Mouse (Mus musculus) olfactory bulb, adult 2 months (tissue): ENCODE results near the gene Il33.

Source experiments
- CTCF ChIP-seq: fragments of 200-500 bp; IDR thresholded peaks from 2 replicates; pipeline ENCODE4 v1.5.1; 2012; ENCODE audit warnings: low read depth, mild to moderate bottlenecking, low read length, moderate library complexity; ENCODE audit not compliant: insufficient read depth
- POLR2A ChIP-seq: fragments of 200-500 bp; IDR thresholded peaks from 2 replicates; pipeline ENCODE4 v1.6.1; 2012; ENCODE audit warnings: mild to moderate bottlenecking, low read depth, low read length, moderate library complexity; ENCODE audit not compliant: insufficient read depth

DNA sequence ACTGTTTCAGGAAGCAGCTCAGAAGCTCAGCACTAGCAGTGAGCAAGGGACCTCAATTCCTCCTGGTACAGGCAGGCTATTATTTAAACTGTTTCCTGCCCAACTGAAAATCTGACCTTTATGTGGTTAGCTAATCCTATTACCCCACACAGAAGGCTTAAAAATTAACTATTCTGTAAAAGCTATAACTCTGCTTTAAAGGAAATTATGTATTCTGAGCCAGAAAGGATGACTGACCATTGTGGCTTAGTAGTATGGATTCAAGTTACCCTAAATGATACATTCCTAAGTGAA lies 21.5 kb downstream of the Il33 start:
- TF ChIP-seq CTCF (no peak), POLR2A (no peak)
